Mouse (Mus musculus) cortical plate, adult 2 months (tissue): ENCODE results near the gene Dcaf5.

Source experiments
- CTCF ChIP-seq: fragments of 200-500 bp; IDR thresholded peaks from 2 replicates; pipeline ENCODE4 v1.5.1; 2011; ENCODE audit warnings: mild to moderate bottlenecking, control low read depth, low read length; ENCODE audit not compliant: insufficient read depth; ENCODE audit errors: extremely low read depth
- POLR2A ChIP-seq: fragments of 200-500 bp; IDR thresholded peaks from 2 replicates; pipeline ENCODE4 v1.6.1; 2011; ENCODE audit warnings: mild to moderate bottlenecking, low read length, control low read depth; ENCODE audit not compliant: insufficient read depth; ENCODE audit errors: extremely low read depth

- TF ChIP-seq CTCF: peak; percentile 17; the same call in 1 of the 2 replicates
- no peak for TF ChIP-seq POLR2A
These were observed 4.6 kb upstream of the Dcaf5 start for GRCm38 (mm10) chr12:80440957-80441356.
